Mouse (Mus musculus) cerebral cortex, adult 2 months (tissue): ENCODE results near the gene Caln1.

Experiments used
- WGBS: fragments of 180-500 bp; shearing (Covaris S2); methylation state at CpG from one replicate; pipeline ENCODE4 v1.1.7; 2018; 5-methylcytosine and 5-hydroxymethylcytosine counted together

The Caln1 gene

DNA sequence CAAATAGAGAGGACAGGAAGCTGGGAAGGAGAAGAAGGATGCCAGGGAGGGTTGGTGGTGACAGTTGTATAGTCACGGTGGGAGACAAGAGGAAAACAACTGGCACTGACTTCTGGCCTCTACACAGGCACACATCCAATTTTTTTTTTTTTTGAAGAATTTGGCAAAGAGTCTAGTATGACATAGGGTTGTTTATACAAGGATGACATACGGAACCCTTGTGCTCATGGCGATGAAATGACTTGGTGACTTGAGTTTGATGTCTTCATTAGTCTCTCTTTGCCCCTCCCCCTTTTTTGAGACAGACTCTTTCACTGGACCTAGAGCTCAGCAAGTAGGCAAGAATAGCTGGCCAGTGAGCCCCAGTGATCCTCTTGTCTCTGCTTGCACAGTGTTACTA, 322.1 kb downstream of the Caln1 start:
- WGBS, result 73% methylated on average over 3 of the region's 3 CpGs

DNA sequence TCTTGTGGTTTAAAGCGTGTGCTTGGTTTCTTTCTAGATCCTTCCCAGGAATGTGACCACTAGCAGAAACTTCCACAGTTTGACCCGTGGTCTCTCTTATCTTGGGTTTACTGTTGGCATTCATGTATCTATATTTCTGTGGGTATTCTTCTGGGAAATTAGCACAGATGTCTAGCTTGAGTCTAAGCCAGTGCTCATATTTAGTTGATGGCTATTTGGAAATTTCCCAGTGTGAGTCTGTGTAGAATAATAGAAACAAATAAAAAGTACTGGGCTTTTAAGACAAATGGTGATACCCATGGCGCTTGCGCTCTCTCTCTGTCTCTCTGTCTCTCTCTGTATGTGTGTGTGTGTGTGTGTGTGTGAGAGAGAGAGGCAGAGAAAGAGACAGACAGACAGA, 330.2 kb downstream of the Caln1 start:
- whole genome bisulfite sequencing, result 90% methylated on average over 4 of the region's 4 CpGs

DNA sequence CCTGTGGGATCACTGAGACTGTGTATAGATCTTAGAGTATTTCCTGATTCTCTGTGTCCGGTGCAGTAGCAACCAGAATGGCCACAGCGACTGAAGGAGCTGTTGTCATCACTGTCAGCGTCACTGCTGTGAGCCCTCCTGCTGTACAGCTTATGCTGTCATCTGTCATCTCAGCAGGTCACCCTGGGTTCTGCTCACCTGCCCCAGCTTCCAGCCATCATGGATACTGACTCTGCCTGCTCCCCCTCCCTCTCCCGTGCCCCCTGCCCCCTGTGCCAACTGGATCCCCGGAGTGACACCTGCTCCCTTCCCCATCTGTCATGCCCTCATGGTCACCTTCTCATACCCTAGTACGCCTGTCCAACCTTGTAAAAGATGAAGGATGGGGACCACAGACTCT, 332.5 kb downstream of the Caln1 start:
- 86% methylated on average over 6 of the region's 6 CpGs for WGBS

DNA sequence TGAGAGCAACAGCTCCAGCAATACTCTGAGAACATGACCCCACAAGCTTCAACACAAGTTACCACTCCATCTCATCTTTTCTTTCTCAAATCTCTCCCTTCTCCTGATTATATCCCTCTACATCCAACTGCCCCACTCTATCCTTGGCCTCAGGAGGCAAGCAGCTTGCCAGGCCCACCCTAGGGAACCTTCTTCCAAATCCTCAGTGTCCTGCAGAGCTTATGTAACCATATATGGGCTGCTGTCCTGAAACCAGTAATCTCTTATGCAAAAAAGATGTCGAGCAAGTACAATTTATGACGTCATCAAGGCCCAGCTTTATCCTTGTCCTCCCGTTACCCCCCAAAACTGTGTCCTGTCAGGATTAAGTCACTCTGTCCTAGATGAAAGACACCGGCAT, 333.1 kb downstream of the Caln1 start:
- 63% methylated on average over 4 of the region's 4 CpGs for WGBS

DNA sequence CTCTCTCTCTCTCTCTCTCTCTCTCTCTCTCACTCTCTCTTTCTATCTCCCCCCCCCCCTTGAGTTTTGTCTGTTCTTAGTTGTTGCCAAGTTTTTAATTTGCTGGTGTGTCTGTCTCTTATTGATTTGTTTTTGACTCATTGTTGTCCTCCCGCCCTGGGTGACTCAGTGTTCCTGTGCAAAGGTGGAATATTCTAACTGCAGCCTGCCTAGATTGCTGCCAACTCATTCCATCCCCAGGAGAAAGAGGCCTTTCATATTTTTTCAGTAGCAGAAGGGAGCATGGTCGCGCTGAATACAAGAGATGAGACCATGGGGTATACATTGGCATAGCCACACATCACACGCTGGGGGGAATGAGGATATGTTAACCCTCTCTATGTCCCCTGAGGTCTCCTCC, 335.6 kb downstream of the Caln1 start:
- WGBS, result 66% methylated on average over 4 of the region's 4 CpGs

DNA sequence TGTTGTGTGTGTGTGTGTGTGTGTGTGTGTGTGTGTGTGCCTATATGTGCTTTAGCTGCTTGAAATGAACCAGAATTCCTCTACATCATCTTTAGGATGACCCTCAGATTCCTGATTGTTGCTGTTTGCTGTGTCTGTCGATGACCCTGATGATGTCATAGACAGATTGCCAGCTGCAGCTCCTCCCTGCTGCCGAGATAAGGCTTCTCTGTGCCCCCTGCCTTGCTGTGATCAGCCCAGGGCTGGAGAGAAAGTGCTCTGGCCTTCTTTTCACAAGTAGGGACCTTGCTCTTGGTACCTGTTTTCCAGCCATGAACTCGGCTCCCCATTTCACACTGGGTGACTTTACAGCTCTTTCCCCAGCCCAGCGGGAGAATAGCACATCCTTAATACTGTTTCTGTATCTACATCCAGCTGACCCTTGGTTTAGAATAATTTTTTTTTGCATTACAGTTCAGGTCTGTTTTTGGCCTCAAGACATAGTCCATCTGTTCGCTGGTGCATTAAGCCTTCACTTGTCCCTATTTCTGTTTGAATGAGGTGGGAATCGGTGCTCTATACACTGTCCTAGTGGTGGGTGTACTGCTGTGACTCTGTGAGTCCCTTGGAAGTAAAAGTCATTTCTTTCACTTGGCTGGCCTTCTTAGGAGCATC, 337.1 kb downstream of the Caln1 start:
- WGBS, result 67% methylated on average over 6 of the region's 6 CpGs

DNA sequence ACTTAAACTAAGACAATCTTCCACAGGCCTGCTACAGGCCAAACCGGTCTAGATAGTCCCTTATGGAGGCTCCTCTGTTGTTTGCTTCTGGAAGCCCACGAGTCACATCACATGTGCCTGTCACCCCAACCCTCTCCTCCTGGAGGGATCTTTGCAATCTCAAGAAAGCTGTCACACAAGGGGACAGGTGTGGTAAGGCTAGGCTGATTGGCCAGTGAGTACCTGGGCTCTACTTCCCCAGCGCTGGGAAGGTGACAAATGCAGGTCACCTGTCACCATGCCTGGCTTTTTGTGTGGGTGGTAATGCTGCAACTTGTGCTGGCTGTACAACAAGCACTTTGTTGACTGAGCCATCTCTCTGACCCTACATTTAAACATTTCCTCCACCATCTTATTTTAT, 338.5 kb downstream of the Caln1 start:
- 84% methylated on average over 3 of the region's 3 CpGs for WGBS

DNA sequence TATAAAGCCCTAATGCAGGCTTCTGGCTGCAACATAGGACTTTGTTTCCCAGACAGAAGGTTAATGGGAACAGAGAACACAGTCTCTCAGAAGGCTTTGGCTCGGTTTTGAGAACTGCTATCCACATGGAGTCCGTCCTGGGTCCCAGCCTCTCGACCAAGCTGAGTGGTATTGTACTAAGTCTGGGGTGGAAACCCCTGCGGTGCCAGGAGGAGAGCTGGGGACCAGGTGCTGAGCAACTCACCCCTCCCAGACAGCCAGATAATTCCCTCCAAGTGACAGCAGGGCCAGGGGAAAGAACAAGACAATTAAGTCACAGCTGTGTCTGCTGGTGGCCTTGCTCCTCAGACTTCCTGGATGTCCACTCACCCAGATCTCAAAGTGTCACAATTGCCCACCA, 339.4 kb downstream of the Caln1 start:
- WGBS, result 72% methylated on average over 4 of the region's 4 CpGs

DNA sequence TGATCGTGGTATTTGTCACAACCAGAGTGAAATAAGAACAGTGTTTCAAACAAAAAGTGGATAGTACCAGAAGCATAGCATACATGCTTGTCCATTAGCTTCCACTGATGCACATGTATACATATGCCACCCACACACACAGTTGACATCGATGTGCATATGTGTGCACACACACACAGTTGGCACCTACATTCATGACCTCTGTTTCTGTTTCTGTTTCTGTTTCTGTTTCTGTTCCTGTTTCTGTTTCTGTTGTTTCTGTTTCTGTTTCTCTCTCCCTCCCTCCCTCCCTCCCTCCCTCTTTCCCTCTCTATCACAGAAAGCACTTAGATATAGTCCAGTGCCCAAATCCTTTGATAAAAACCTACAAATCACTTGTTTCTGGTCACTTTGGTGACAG, 342.4 kb downstream of the Caln1 start:
- 90% methylated on average over 2 of the region's 2 CpGs for WGBS

DNA sequence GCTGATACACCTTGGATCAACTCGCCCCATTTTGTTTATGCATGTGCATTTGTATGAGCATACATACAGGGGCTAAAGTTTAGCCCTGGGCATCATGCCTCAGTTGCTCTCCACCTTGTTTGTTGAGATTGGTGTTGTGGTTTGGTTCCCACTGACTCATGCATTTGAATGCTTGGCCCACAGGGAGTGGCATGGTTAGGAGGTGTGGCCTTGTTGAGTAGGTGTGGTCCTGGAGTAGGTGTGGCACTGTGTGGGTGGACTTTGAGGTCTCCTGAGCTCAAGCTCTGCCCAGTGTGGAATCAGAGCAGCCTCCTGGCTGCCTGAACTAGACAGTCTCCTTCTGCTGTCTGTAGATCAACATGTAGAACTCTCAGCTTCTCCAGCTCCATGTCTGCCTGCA, 343.0 kb downstream of the Caln1 start:
- 81% methylated on average over 1 of the region's 1 CpGs for WGBS

DNA sequence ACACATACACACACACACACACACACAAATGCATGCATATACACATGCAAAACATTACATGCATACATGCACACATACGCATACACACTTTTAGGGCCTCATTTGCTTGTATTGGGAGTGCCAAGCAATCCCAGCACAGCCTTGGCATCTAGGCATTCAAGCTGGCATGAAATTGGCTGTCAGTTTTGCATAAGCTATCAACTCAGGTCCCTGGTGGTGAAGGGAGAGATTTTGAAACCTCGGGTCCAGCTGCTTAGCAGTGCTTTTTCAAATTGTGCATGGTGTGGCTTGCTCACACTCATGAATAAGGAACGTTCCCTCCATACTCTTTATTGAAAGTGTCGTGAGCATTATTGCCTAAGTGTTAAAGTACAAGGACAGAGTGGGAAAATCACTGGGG, 345.9 kb downstream of the Caln1 start:
- 62% methylated on average over 4 of the region's 4 CpGs for WGBS

DNA sequence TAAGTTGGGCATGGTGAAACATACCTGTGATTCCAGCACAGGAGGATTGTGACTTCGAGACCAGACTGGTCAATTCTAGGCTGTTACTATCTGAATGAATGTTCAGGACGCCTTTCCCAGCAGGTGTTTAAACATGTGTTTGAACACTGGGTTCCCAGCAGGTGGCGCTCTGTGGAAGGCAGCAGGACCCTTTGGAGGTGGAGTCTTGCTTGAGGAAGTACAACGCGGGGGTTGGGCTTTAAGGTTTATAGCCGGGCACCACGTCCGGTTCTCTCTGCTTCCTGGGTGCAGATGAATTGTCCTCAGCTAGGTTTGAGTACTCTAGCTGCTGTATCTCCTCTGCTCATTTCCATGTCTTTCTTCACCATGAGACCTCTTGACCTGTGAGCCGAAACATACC, 349.1 kb downstream of the Caln1 start:
- WGBS, result 71% methylated on average over 9 of the region's 9 CpGs

DNA sequence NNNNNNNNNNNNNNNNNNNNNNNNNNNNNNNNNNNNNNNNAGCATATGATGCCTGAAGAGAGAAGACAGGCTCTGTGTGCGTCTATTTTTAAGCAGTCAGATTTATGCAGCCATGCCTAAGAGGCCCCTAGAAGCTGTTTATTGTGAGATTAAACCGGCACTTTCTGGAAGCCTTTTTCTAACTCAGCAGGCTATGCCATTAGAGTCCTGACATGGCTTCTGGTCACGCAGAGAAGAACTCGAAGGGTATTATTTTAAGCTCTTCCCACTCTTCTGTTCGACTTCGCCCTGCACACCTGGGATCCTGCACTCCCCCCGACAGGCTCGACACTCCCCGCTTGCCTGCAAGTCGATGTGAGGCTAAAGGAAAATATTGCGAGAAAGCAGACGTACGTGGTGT, 372.9 kb downstream of the Caln1 start:
- 47% methylated on average over 13 of the region's 13 CpGs for WGBS

DNA sequence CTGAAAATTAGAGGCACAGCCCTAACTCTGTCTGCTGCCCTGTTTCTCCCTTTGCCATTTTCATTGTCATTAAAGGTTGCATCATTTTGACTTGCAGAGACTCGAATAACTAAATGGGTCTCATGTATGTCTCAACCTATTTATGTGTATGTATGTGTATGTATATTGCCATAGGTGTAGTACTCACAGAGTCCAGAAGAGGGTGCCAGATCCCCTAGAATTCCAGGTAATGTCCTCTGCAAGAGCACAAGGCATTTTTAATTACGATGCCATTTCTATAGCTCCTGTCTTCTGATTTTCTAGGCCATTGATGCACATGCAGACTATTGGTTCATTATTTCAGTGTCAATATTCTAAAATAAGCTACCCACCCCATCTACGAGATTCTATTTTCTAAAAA, 388.3 kb downstream of the Caln1 start:
- WGBS, result 83% methylated on average over 3 of the region's 3 CpGs

DNA sequence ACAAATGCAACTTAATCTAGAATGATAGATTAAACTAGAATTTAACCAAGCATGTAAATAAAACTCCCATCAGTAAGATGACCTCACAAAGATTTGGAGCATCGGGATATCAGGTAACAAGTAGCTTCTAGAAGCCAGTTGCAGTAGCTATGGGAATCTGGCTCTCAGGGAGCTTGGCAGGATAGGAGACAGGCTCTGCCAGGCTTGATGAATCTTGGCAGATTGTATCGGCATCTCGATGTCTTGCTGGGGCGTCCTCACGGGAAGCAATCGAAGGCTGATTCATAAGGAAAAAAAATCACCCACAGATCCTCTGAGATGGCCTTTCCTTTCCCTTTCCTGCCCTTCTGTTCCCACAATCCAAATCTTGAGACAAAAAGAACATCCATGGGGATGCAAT, 396.5 kb downstream of the Caln1 start:
- 52% methylated on average over 6 of the region's 6 CpGs for WGBS

DNA sequence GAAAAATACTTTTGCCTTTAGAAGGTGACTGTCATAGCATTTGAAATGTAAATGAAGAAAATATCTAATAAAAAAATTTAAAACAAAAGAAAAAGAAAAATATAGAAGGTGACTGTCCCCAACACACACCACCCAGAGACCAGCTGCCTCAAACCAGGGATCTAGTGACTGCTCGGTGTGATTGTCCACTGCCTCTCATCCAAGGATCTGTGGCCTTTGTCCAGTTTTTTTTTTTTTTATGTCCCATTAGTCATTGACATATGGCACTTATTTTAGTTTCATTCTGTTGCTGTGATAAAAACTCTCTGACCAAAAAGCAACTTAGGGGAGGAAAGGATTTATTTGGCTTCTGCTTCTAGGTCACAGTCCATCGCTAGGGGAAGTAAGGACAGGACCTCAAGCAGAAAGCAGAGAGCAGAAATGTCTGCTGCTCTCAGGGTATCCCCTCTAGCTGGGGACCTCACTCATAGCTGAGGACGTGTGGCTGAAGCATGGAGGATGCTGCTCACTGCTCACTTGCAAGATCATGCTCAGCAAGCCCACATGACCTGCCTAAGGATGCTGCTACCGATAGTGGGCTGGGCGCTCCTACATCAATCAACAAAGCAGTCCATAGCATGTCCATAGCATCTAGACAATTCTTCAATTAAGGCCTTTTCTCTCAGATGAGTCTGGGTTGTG, 401.9 kb downstream of the Caln1 start:
- 81% methylated on average over 5 of the region's 5 CpGs for WGBS

DNA sequence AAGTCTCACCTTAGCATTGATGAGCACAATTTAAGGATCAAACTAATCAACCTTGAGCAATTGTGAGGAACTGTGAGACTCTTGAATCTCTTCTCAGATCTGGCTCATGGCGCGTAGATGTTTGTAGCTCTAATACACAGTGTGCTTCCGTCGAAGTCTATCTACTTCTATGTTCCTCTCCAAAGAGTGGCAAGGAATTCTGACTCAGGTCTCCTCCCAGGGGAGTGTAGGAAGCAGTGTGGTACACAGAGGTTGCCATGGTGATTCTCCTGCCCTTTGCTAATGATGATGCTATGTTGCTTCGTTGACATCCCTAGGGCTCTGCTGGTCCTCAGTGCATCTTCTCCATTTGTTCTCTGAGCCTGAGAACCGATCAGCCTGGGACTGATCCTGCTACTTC, 403.2 kb downstream of the Caln1 start:
- 69% methylated on average over 6 of the region's 6 CpGs for WGBS

DNA sequence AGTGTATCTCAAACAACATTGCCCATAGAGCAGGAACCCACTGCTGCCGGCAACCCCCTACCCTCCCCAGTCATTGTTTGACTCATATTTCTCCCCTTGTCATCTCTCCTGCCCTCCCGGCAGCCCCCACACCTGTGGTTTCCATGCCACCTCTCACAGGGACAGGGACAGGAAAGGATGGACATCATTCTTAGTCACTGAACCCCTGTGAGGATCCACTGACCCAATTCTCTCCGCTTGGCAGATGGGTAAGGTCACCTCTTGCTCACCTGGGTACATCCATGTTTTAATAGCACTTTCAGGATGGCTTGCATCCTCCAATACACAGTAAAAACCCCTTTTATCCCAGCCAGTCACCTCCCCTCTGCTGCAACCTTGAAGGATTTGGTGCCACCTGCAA, 405.7 kb downstream of the Caln1 start:
- 89% methylated on average over 3 of the region's 3 CpGs for WGBS

DNA sequence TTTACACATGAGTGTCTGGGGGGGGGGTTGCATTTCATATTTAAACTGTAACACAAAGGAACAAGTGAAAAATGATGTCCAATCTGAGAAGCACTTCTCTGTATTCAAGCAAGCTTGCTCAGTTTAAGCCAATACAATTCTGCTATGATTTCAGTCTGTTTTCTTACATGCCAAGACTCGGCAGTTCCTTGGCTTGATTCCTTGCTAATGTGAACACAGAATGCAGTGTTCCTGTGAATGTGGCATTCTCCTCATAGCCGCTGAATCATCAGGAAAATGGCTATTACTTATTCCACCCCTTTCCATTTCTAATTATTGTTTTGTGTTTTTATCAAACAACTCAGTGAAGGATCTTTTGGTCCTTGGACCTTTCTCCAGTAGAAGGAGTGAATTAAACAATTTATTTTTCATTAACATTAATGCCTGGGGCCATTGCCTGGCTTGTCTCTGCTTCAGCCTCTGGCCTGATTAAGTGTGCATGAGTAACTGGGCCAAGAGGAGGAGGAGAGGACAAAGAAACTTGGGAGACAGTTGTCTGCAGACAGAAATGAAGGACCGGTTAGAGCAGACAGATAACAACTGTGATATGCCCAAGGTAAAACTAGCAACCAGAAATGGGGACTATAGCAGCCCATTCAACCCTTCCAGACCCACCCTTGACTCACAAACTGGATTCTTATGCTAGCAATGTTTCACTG, 423.6 kb downstream of the Caln1 start:
- WGBS, result 23% methylated on average over 3 of the region's 3 CpGs

DNA sequence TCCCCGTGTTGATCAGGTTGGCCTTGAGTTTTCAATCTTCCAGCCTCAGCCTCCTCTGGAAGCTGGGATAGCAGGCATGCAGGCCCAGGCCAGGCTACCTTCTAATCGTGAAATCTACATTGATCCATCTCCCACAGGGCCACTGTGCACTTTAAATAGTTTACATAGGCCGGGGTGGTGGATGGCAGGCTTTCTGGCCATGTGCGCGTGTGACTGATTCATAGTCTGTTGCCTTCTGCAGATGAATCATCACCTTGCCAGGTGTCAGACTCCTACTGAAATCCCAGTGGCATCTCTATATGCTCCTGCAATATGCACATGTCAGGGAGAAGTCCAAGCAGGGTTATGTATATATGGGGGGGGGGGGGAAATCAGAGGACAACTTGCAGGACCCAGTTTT, 428.5 kb downstream of the Caln1 start:
- 52% methylated on average over 5 of the region's 5 CpGs for WGBS

DNA sequence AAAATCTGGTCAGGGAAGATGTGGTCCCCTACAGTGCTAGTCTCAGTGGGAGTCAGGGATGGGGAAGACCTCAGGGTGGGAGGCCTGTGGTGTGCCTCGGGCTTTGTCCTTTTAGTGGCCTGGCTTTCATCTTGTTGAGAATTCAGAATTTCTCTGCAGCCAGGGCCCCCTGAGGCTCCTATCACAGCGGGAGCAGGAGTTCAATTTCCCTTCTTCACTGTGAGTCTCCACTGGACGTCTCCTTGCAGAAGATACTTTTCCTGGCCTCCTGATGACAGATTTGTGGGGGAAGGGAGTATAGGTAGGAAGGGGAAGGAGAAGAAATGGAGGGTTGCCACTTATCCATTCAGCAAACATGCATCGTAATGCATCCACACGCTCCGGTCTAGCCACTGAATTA, 441.1 kb downstream of the Caln1 start:
- WGBS, result 53% methylated on average over 6 of the region's 6 CpGs

DNA sequence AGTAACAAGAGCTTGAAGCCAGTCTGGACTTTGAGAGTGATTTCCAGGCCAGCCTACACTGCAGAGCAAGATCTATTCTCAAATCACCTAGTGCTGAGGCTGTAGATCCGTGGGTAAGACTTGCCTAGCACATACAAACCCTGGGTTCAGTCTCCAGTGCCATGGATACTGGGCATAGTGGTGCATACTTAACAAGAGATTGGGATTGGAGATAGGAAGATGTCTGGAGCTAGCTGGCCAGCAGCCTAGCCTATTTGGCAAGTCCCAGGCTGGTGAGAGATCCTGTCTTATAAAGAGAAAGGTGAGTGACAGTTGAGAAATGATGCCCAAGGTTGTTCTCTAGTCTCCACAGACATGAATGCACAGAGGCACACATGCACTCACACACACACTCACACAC, 441.6 kb downstream of the Caln1 start:
- WGBS, result 29% methylated on average over 1 of the region's 1 CpGs

DNA sequence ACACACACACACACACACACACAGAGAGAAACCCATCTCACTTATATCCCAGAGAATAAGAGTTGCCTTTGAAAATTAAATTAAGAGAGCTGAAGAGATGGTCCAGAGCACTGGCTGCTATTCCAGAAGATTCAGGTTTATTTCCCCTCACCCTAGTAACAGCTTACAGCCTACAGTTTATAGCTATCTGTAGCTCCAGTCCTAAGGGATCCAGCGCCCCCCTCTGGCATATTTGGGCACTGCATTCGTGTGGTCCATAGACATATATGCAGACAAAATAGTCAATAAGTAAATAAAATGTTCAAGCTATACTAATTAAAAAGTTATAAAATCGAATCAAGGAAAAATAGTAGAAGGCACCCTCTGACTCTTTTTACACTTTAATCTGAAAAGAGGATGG, 442.0 kb downstream of the Caln1 start:
- 33% methylated on average over 3 of the region's 3 CpGs for WGBS
